Mouse (Mus musculus) embryo, embryonic 9.5 days (tissue): ENCODE measurements at regions not wholly inside any gene's neighbourhood (a gene's known extent, or its start where the extent isn't known, plus 50 kb on each side); places are given as distances from the start of the nearest gene placed in this dataset.

ENCODE experiments used
- DNase-seq: peaks from one replicate; pipeline ENCODE4 v3.0.0-alpha.2; 2017; ENCODE audit errors: extremely low spot score

DNA sequence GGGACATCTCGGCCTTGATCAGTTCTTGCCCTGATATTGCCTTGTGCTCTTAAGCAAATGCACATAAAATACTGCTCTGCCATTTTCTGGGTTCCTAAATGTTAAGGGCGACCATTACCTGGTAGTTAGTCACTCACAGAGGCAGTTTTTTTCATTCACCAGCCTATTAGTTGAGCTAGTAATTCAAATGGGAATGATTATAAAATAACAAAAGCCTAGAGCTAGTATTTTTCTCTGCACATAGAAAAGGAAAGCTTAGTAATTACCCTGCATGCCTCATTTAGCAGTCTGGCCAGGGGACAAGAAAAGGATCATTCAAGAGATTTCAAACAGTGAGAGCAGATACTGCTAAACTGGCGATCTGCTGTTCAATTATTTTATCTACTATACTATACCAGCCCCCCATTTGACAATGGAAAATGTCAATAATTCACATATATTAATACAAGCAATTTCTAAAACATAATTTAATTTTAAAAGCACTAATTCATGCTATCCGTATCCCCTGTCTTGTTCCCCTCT lies 645.1 kb downstream of the Pdha2 start:
- no peak for DNase-seq

- no peak for DNase-seq
Measured at GRCm38 (mm10) chr3:140554736-140555135, 657.4 kb downstream of the Pdha2 start.

DNA sequence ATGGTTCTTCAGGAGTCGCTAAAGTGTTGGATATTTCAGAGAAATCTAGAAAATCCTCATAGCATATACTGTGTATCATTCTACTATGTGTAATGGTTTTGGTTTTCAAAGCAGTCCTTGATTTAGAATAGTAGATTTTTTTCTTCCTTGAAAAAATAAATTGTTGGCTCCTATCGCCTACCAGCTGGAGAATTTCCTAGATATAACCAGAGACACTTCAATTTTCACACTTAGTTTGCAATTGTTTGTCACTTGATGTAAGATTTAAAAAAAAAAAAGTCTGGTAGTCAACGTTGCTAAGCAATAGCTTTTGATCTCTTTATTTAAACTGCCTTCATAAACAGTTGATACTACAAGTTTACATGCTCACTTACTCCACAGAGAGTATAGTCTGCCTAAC lies 663.7 kb downstream of the Pdha2 start:
- DNase-seq, result no peak

DNA sequence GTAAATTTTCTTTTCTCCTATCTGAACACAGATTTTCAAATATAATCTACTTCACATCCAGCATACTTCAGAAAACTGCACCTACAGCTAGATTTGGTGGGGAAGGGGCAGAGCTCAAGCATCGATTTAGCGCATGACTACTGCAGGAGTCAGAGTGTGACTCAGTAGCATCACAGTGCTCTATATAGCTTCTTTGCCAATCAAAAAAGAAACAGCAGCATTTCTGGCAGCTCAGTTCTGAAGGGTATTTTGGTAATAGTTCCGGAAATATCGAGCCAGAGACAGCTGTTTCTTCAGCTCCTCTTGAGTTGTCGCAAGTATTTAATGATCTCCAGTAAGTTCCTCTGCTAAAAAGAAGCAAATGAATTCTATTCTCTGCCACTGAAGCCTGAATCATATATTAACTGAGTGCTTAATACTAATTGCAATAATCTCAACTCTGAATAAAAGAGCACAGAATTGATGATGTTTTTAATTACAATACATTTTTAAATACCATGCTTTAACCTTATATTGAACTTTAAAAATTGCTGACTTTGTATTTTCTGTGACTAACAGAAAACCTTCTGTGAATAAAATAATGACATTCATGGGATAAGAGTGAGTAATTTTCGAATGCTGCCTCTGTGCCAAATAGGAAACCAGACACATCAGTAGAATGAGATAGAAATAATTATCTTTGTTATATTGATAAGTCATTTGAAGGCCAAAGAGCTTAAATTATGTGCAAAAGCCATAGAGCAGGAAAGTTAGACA lies 680.2 kb downstream of the Pdha2 start:
- no peak for DNase-seq

- no peak for DNase-seq
Measured at GRCm38 (mm10) chr3:140521653-140522278, 690.4 kb downstream of the Pdha2 start.

GRCm38 (mm10) chr3:140510835-140511234 lies 701.3 kb downstream of the Pdha2 start:
- DNase-seq, result no peak

GRCm38 (mm10) chr3:140510094-140510493 lies 702.1 kb downstream of the Pdha2 start:
- no peak for DNase-seq

DNA sequence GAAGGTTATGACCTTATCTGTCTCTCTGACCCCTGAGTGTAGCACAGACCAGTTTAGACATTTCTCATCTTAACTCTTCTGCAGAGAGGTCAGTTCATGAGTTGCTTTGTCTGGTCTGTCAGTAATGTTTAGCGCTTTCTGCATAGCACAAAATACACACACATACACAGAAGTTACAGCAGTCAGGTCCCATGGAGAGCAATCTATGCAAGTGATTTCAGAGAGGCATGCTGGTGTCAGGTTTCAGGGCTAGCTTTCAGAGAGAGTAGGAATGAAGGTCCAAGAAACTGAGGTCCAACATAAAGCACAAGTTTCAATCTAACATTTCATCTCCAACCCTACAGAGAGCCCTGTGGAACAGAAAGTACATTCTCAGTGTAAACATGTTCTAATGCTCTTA lies 718.0 kb downstream of the Pdha2 start:
- DNase-seq, result peak; percentile 20

DNA sequence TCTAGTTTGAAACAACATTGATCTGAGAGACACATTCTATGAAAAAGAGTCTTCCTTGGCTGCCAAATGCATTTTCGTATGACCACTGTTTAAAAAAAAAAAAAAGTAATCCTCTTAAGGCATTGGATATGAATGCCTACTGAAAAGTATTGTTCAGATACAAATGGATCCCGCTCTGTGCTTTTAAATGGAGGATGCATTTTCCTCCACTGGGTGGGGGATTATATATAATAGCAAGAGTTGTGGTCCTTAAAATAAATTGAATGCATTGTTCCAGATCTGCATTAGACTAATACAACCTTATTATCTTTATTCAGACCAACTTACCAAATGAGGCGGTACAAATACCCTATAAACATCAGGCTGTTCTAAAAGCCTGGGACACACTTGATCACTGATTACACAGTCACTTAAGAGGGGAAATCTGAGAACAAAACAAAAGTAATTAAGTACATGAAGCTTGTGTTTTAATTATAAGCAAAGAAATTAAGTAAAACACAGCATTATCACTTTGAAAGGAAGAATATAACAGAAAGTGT lies 734.4 kb downstream of the Pdha2 start:
- DNase-seq, result no peak

DNA sequence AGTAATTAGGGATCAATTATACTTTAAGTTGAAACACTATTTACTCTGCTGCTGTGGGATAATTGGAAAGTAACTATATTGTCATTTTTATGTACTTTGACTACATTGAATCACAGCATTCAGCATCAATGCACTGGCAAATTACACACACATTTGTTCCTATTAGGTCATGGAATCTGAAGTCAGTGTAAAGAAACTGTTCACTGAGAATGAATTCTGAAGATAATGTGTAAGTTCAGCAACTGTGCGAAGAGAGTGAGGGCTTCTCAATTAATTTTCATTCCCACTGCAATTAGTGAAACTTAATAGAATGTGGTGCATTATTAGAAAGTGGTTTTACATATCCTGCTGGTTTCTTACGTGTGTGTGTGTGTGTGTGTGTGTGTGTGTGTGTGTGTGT lies 735.6 kb downstream of the Pdha2 start:
- no peak for DNase-seq

GRCm38 (mm10) chr3:140452513-140452912 lies 759.6 kb downstream of the Pdha2 start:
- no peak for DNase-seq

- DNase-seq, result no peak
Measured at GRCm38 (mm10) chr3:140451148-140451547, 761.0 kb downstream of the Pdha2 start.

- no peak for DNase-seq
Measured at GRCm38 (mm10) chr3:140409239-140409638, 802.9 kb downstream of the Pdha2 start.
